Mouse (Mus musculus) heart, adult 2 months (tissue): ENCODE data around the gene Bcdin3d.

ENCODE experiments used
- CTCF ChIP-seq: fragments of 200-600 bp; IDR thresholded peaks from 2 replicates; pipeline ENCODE4 v1.8.1; 2022; ENCODE audit warnings: antibody characterized with exemption, mild to moderate bottlenecking, moderate library complexity
- POLR2A ChIP-seq: fragments of 200-500 bp; IDR thresholded peaks from 2 replicates; pipeline ENCODE4 v1.6.1; 2011; ENCODE audit warnings: mild to moderate bottlenecking, low read depth, low read length, control low read depth; ENCODE audit not compliant: insufficient read depth

DNA sequence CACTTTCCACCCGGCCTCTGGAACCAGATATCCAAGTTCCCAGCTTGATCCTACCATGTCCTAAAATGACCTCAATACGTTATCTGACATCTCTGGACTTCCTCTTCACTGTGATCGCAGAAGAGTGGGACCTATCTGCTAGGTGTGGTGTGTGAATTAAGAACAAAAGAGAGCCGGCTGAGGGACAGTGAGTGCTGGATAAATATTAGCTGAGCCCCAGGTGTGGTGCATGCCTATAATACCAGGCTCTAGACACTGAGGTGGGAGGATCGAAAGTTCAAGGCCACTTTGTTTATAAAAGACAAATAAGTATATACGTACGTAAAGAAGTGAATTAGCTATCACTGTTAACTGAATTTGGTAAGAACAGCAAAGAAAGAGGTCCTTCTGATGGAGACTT, 35.3 kb upstream of the Bcdin3d start:
- TF ChIP-seq CTCF (no peak), POLR2A (no peak)
